Mouse (Mus musculus) stomach, embryonic 14.5 days (tissue): ENCODE measurements at regions not wholly inside any gene's neighbourhood (a gene's known extent, or its start where the extent isn't known, plus 50 kb on each side); places are given as distances from the start of the nearest gene placed in this dataset.

Source experiments
- ATAC-seq: fragments of 200-750 bp; cut with Nextera tagmentation; 2 replicates; pipeline ENCODE4 v1.8.0; 2017; ENCODE audit warnings: low read depth, moderate TSS enrichment; ENCODE audit not compliant: insufficient number of reproducible peaks, insufficient read depth, low FRiP score
- H3K27ac ChIP-seq: fragments of 300-500 bp; sonication (generic); 2 replicates; pipeline ENCODE4 v1.5.1; 2014; ENCODE audit warnings: mild to moderate bottlenecking, low read length, moderate library complexity, mixed read lengths
- H3K27me3 ChIP-seq: fragments of 300-500 bp; sonication (generic); 2 replicates; pipeline ENCODE4 v1.6.1; 2014; ENCODE audit warnings: low read length, control low read depth, mixed read lengths; ENCODE audit not compliant: control insufficient read depth, insufficient read depth
- H3K36me3 ChIP-seq: fragments of 300-500 bp; sonication (generic); 2 replicates; pipeline ENCODE4 v1.6.1; 2014; ENCODE audit warnings: mild to moderate bottlenecking, control low read depth, low read length, moderate library complexity, mixed read lengths; ENCODE audit not compliant: control insufficient read depth, insufficient read depth
- H3K4me1 ChIP-seq: fragments of 300-500 bp; sonication (generic); 2 replicates; pipeline ENCODE4 v1.6.1; 2014; ENCODE audit warnings: low read length, control low read depth, mixed read lengths; ENCODE audit not compliant: control insufficient read depth, insufficient read depth
- H3K4me2 ChIP-seq: fragments of 300-500 bp; sonication (generic); replicated peaks from 2 replicates; pipeline ENCODE4 v1.6.1; 2014; ENCODE audit warnings: low read depth, low read length, control low read depth
- H3K4me3 ChIP-seq: fragments of 300-500 bp; sonication (generic); 2 replicates; pipeline ENCODE4 v1.5.1; 2014; ENCODE audit warnings: low read depth, low read length, control low read depth
- H3K9ac ChIP-seq: fragments of 300-500 bp; sonication (generic); replicated peaks from 2 replicates; pipeline ENCODE4 v1.6.1; 2014; ENCODE audit warnings: low read depth, mild to moderate bottlenecking, control low read depth, low read length, moderate library complexity, mixed read lengths
- H3K9me3 ChIP-seq: fragments of 300-500 bp; sonication (generic); 2 replicates; pipeline ENCODE4 v1.6.1; 2016; ENCODE audit warnings: low read depth, low read length, control low read depth; ENCODE audit not compliant: control insufficient read depth
- WGBS: fragments of 180-500 bp; shearing (Covaris S2); extraction: QIAGEN DNeasy Blood & Tissue Kit; methylation state at CpG from one replicate; pipeline ENCODE4 v1.1.7; 2014; 5-methylcytosine and 5-hydroxymethylcytosine counted together

- H3K4me3 ChIP-seq, result no peak overlapping the region
- H3K4me1 ChIP-seq, result no peaks in the 10 kb centered on the region
- no peak overlapping the region for H3K27ac ChIP-seq
- no peak overlapping the region for H3K9ac ChIP-seq
- 75% methylated on average over 2 of the region's 2 CpGs for WGBS
- ATAC-seq, result no peak
- no peaks in the 10 kb centered on the region for H3K36me3 ChIP-seq
- H3K27me3 ChIP-seq, result no peaks in the 10 kb centered on the region
- no peaks in the 10 kb centered on the region for H3K9me3 ChIP-seq
- no peak overlapping the region for H3K4me2 ChIP-seq
These were observed 302.8 kb downstream of the Cylc2 start for GRCm38 (mm10) chr4:51519281-51519680.

DNA sequence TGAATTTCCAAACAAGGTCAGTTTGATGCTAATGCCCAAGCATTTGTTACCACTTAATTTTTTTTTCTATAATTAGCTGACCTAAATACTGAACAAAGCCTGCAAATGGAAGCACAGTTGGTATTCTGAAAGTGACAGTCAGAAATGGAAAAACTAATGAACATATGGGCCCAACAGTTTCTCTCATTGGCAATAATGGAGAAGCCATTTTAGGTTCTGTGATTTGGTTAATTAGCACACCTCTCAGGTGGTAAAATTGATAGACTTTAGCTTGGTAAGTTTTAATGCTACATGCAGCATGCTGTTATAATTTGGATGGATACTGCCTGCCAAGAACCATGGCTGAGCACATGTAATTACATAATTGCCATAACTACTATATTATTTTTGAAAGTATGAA, 303.3 kb downstream of the Cylc2 start:
- no peaks in the 10 kb centered on the region for H3K36me3 ChIP-seq
- no peak overlapping the region for H3K4me2 ChIP-seq
- no peaks in the 10 kb centered on the region for H3K9me3 ChIP-seq
- no peak for ATAC-seq
- no peak overlapping the region for H3K4me3 ChIP-seq
- no peak overlapping the region for H3K27ac ChIP-seq
- H3K4me1 ChIP-seq, result no peaks in the 10 kb centered on the region
- no peaks in the 10 kb centered on the region for H3K27me3 ChIP-seq
- no peak overlapping the region for H3K9ac ChIP-seq

- Histone ChIP-seq H3K36me3 (no peaks in the 10 kb centered on the region), H3K27me3 (no peaks in the 10 kb centered on the region), H3K9ac (no peak overlapping the region), H3K27ac (no peak overlapping the region), H3K4me1 (no peaks in the 10 kb centered on the region), H3K4me3 (no peak overlapping the region), H3K9me3 (no peaks in the 10 kb centered on the region), H3K4me2 (no peak overlapping the region)
- WGBS, result 84% methylated on average over 6 of the region's 6 CpGs
- ATAC-seq, result no peak
These were observed 328.9 kb downstream of the Cylc2 start for GRCm38 (mm10) chr4:51545419-51545818.

DNA sequence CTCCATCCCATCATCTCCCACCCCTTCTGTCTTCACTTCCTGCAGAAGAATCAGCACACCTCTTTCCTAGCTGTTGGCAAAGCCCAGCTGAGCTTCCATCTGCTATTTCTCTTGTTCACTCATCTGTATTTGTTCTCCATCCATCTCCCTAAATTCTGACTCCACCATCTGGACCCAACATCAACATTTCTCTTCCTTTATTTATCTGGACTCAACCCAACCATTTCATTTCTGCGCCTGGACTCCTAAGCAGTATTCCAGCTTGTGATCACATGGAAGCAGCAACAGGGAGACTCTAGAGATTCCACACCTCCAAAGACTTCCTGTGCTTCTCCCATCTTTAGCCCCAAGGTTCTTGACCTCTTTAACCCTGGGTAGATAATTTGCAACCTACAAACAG, 343.2 kb downstream of the Cylc2 start:
- H3K27me3 ChIP-seq, result no peaks in the 10 kb centered on the region
- 38% methylated on average over 1 of the region's 1 CpGs for WGBS
- no peak overlapping the region for H3K4me2 ChIP-seq
- no peaks in the 10 kb centered on the region for H3K4me1 ChIP-seq
- 0 out of 2 replicates have a peak overlapping the region, but pooled peaks have one; percentile 10 for H3K27ac ChIP-seq
- H3K9ac ChIP-seq, result no peak overlapping the region
- H3K36me3 ChIP-seq, result no peaks in the 10 kb centered on the region
- ATAC-seq, result peak; percentile 42; the same call in 1 of the 2 replicates
- no peak overlapping the region for H3K4me3 ChIP-seq
- 0 out of 2 replicates have a peak, but pooled peaks cover 2% of the 10 kb centered on the region for H3K9me3 ChIP-seq

DNA sequence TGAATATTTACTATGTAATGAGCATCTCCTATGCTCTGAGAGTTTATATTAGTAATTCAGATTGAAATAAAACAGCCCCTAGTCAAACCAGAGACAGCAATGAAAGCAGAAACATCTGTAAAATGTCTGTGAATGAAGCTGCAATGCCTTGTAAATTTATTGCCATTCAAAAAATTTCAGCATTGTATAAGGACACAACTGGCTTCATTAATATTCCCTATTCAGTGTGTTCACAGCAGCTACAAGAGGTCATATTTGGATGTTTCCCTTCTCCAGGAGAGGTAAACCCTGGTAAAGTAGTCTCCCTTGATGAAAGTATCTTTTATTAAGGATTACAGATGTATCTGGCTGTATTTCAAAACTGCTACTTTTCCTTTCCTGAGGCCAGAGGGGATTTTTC, 343.6 kb downstream of the Cylc2 start:
- H3K4me1 ChIP-seq, result no peaks in the 10 kb centered on the region
- no peak overlapping the region for H3K4me2 ChIP-seq
- peak overlapping the region; percentile 52 for H3K27ac ChIP-seq
- H3K27me3 ChIP-seq, result no peaks in the 10 kb centered on the region
- H3K36me3 ChIP-seq, result no peaks in the 10 kb centered on the region
- ATAC-seq, result 0 out of 2 replicates have a peak, but pooled peaks have one; percentile 23
- H3K9ac ChIP-seq, result no peak overlapping the region
- 0 out of 2 replicates have a peak, but pooled peaks cover 2% of the 10 kb centered on the region for H3K9me3 ChIP-seq
- H3K4me3 ChIP-seq, result no peak overlapping the region

DNA sequence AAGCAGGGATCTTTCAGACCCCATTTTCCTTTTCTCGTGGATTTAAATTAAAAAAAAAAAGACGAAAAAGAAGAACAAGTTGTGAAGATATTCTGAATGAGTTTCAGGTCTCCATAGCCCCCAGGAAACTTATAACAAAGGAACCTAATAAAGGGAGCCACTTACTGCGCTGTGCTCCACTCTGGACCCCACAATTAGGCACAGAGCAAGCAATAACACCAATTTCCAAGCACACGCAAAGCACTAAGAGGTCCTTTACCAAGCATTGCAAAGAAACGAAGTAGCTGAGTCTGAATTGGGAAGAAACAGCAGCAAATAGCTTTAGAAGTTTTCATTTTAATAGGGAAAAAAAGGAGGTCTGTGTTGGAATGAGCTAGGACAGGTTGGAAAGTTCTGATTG, 345.9 kb downstream of the Cylc2 start:
- no peak overlapping the region for H3K4me3 ChIP-seq
- WGBS, result 83% methylated on average over 5 of the region's 5 CpGs

GRCm38 (mm10) chr4:51576456-51576855, 360.0 kb downstream of the Cylc2 start:
- no peak for ATAC-seq
- Histone ChIP-seq H3K4me1 (no peaks in the 10 kb centered on the region), H3K27me3 (no peaks in the 10 kb centered on the region), H3K4me3 (no peak overlapping the region), H3K4me2 (no peak overlapping the region), H3K9ac (no peak overlapping the region), H3K27ac (no peak overlapping the region), H3K36me3 (no peaks in the 10 kb centered on the region), H3K9me3 (no peaks in the 10 kb centered on the region)
- 34% methylated on average over 2 of the region's 2 CpGs for WGBS

More for the DNA sequence above, 345.9 kb downstream of the Cylc2 start:
- no peaks in the 10 kb centered on the region for H3K9me3 ChIP-seq
- no peak overlapping the region for H3K27ac ChIP-seq
- H3K27me3 ChIP-seq, result no peaks in the 10 kb centered on the region
- H3K9ac ChIP-seq, result no peak overlapping the region
- ATAC-seq, result no peak
- no peak overlapping the region for H3K4me2 ChIP-seq
- no peaks in the 10 kb centered on the region for H3K36me3 ChIP-seq
- H3K4me1 ChIP-seq, result no peaks in the 10 kb centered on the region

GRCm38 (mm10) chr4:51594044-51594443, 377.6 kb downstream of the Cylc2 start:
- 68% methylated on average over 4 of the region's 4 CpGs for WGBS
- Histone ChIP-seq H3K27me3 (no peaks in the 10 kb centered on the region), H3K27ac (no peak overlapping the region), H3K9me3 (no peaks in the 10 kb centered on the region), H3K9ac (no peak overlapping the region), H3K4me1 (no peaks in the 10 kb centered on the region), H3K4me2 (no peak overlapping the region), H3K4me3 (no peak overlapping the region), H3K36me3 (no peaks in the 10 kb centered on the region)
- ATAC-seq, result no peak

DNA sequence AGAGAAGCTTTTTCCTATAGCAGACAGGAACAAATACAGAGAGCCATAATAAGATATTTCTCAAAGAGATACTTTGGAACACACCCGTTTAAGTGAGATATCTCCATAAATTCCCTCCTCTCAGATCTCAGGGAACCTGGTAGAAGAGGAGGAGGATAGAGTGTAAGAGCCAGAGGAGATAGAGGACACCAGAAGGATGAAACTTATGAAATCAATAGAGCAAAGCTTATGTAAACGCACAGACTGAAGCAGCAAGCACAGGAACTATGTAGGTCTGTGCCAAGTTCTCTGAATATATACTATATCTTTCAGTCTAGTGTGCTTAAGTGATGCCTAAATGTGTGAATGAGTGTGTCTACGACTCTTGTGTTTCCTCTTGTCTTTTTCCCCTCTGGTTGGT, 381.4 kb downstream of the Cylc2 start:
- Histone ChIP-seq H3K27ac (no peak overlapping the region), H3K36me3 (no peaks in the 10 kb centered on the region), H3K4me3 (no peak overlapping the region), H3K9me3 (no peaks in the 10 kb centered on the region), H3K4me2 (no peak overlapping the region), H3K4me1 (no peaks in the 10 kb centered on the region), H3K9ac (no peak overlapping the region), H3K27me3 (no peaks in the 10 kb centered on the region)
- ATAC-seq, result no peak
- WGBS, result 74% methylated on average over 3 of the region's 3 CpGs
